Mouse (Mus musculus) cerebral cortex, adult 2 months (tissue): ENCODE data around the gene Aplp1.

Source experiments
- WGBS: fragments of 180-500 bp; shearing (Covaris S2); methylation state at CpG from one replicate; pipeline ENCODE4 v1.1.7; 2018; 5-methylcytosine and 5-hydroxymethylcytosine counted together

The Aplp1 gene

GRCm38 (mm10) chr7:30444971-30445751 is at the start of gene Aplp1:
Gene Aplp1 (minus strand): TSS chr7:30445535.
- WGBS = under 1% methylated on average over 69 of the region's 72 CpGs

- WGBS = 80% methylated on average over 11 of the region's 11 CpGs
These were observed 48.1 kb upstream of the Aplp1 start, which contains the start of gene Prodh2 for GRCm38 (mm10) chr7:30493401-30493931. Gene Prodh2 (plus strand): TSS chr7:30493622.

- 12% methylated on average over 4 of the region's 4 CpGs for WGBS
These were observed 47.4 kb upstream of the Aplp1 start for GRCm38 (mm10) chr7:30492765-30493164.

- 15% methylated on average over 6 of the region's 6 CpGs for WGBS
These were observed 45.6 kb upstream of the Aplp1 start for GRCm38 (mm10) chr7:30490957-30491307.

DNA sequence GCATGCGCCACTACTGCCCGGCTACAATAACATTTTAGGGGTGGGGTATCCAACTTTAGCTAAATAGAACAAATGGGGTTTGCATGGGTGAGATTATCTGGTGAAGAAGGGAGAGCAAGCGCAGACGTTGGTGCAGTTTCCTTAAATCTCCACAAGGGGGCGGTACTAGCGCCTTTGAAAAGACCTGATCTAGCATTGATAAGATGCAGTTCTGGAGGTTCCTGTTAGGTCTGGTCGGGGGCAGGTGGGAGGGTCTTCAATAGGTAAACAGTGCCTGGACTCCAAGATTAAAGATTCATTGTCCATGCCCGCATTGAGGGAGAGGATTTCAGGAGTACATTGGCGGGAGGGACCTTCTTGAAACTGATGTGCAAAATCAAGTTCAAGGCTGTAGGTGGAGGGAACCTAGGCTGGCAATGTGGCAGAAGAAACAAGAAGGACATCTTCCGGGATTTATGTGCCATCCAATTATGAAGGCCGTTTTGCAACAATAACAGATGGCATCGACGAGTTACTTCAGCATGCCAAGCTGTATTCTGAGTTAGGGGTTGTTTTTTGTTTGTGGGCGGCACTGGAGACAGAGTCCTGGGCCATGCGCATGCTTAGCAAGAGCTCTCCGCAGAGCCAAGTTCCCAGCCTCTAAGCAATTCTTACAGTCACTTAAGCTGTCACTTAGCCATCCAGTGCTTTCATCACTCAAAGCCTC is 45.1 kb upstream of the Aplp1 start:
- WGBS = 22% methylated on average over 16 of the region's 16 CpGs

- 39% methylated on average over 8 of the region's 8 CpGs for WGBS
These were observed 38.9 kb upstream of the Aplp1 start for GRCm38 (mm10) chr7:30484250-30484649.

DNA sequence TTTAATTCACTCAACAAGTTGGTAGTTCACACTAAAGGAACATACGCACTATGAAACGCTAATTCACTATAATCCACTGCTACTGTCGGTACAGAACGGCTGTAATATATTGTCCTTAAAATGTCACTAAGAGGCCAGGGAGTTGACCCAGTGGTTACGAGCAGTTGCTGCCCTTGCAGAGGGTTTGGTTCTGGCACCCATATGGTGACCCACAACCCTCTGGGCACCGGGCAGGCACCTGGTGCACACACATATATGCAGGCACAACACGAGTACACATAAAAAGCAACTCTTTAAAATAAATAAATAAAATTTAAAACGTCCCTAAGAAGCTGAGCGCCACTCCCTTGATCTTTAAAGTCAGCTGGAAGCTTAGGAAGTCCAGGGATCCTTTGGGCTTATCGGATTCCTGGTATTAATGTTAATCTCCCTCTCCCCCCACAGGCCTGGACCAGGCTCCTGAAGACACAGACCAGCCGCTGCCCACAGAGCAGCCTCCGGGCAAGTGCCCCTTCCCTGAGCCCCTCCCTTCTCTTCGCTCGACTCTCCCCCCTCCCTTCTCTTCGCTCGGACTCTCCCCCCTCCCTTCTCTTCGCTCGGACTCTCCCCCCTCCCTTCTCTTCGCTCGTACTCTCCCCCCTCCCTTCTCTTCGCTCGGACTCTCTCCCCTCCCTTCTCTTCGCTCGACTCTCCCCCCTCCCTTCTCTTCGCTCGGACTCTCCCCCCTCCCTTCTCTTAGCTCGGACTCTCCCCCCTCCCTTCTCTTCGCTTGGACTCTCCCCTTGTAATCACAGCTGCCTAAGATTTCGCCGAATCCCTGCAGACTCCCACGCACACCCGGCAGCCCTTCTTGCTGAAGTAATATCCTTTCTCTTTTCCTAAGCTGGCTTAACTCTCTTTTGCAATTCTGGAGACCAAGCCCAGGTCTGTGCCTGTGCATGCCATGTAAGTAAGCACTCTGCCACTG is 32.4 kb upstream of the Aplp1 start:
- WGBS = 9% methylated on average over 29 of the region's 32 CpGs

- 86% methylated on average over 7 of the region's 7 CpGs for WGBS
These were observed 30.8 kb upstream of the Aplp1 start for GRCm38 (mm10) chr7:30476136-30476535.

GRCm38 (mm10) chr7:30474999-30475398 is 29.7 kb upstream of the Aplp1 start:
- 82% methylated on average over 4 of the region's 4 CpGs for WGBS

DNA sequence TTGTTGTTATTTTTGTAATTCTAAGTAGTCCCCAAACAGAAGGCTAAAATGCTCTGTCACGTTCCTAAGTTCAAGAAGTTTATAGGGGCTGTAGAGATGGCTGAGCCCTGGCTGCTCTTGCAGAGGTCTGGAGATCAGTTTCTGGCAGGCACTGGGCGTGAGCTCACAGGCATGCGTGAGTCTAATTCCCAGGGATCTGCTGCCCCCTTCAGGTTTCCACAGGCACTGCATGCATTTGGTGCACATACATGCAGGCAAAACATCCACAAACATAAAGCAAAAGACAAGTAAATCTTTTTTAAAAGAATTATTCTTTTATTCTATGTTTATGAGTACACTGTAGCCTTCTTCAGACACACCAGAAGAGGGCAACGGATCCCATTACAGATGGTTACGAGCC is 27.1 kb upstream of the Aplp1 start:
- 53% methylated on average over 5 of the region's 5 CpGs for WGBS

DNA sequence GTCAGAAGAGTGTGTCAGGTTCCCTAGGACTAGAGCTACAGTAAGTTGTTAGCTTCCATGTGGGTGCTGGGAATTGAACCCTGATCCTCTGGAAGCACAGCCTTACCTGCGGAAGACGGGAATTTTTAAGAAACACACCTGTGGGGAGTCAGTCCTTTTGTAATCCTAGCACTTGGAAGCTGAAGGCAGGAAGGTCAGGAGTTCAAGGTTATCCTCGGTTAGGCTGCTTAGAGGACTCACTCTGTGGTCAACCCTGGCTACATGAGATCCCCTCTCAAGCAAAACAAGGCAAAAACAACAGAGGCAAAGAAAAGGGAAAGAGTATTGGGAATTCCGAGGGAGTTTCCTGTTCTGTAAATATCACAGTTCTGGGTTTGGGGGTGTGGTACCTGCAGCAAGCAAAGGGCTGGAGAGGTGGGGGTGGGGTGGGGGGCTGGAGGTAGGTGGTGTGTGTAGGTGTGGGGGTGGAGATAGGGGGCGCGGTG is 19.5 kb upstream of the Aplp1 start:
- 27% methylated on average over 6 of the region's 6 CpGs for WGBS

DNA sequence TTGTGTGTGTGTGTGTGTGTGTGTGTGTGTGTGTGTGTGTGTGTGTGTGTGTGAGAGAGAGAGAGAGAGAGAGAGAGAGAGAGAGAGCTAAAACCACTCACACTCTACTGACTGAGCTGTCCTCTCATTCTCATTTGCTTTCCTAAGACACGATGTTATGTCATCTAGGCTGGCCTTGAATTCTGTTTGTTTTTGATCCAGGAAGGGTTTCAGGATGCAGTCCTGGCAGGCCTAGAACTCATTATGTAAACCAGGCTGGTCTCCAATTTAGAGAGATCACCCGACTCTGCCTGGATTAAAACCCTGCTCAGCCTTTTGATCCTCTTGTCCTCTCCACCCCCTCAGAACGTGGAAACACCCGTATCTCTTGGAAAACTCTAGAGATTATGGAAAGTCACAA is 18.7 kb upstream of the Aplp1 start:
- 48% methylated on average over 4 of the region's 4 CpGs for WGBS

DNA sequence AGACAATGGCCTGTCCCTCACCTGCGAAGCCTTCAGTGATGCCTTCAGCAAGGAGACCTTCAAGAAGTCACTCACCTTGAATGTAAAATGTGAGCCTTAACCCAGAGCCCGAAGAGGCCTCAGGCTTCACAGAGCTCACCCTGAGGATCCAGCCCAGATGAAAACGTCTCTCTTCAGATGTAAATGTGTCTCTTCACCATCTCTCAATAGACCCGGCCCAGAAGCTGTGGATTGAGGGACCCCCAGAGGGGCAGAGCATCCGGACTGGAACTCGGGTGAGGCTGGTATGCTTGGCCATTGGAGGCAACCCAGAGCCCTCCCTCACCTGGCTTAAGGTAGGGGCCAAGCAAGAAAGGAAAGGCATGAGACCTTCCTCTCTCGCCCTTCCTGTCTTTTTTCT is 18.2 kb upstream of the Aplp1 start:
- 59% methylated on average over 7 of the region's 7 CpGs for WGBS

DNA sequence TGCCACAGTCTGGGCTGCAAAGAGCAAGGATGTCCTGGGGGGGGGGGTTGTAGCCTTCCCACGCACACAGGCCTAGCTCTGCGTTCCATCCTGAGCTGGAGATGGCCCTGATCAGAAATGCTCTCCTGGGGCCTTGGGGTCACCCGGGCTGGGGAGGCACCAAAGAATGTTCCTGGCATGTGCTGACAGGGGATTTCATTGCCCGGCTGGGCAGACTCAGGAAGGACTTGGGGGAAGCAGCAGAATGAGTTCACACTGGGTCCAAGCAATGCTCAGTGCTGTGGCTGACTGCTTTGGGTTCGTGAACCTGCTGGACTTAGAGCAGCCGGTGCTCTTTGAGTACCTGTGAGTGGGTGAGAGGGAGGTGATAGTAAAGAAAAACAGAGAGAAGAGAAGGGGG is 14.1 kb upstream of the Aplp1 start:
- 61% methylated on average over 6 of the region's 6 CpGs for WGBS

DNA sequence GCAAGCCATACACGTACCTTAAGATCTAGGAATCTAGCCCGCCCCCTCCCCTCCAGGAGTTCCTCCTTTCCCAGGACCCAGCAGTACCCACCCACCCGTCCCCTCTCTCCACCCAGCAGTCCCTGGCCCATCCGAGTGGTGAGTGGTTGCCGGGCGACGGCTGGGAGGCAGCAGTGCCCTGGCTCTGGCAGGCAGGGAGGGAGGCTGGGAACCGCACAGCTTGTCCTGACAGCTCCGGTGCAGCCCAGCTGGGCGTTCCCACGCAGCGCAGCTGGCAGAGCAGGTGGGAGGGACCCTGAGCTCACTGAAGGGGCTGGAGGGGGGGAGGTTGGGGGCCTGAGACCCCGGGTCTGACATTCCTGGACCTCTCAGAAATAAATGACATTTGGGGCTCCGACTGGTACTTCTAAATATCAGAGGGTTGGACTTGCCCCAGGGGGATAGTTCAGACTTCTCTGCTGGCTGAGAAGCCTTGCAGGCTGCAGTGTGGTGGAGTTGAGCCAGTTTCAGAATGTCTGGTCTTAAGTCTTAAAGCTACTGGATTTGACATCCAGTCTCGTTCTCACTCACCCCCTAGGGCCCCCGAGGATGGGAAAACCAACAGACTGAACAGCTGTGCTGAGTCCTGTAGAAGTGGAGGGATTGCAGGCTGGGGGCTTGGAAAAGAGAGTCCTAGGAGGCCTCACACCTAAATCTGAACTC is 12.4 kb upstream of the Aplp1 start, which contains the start of the genes Kirrel2 and Nphs1:
Kirrel2 (minus strand) TSS at position 62 of the 702 bp plus-strand sequence.
Nphs1 (plus strand) TSS at position 687 of the 702 bp plus-strand sequence.
- WGBS = 2% methylated on average over 16 of the region's 16 CpGs

DNA sequence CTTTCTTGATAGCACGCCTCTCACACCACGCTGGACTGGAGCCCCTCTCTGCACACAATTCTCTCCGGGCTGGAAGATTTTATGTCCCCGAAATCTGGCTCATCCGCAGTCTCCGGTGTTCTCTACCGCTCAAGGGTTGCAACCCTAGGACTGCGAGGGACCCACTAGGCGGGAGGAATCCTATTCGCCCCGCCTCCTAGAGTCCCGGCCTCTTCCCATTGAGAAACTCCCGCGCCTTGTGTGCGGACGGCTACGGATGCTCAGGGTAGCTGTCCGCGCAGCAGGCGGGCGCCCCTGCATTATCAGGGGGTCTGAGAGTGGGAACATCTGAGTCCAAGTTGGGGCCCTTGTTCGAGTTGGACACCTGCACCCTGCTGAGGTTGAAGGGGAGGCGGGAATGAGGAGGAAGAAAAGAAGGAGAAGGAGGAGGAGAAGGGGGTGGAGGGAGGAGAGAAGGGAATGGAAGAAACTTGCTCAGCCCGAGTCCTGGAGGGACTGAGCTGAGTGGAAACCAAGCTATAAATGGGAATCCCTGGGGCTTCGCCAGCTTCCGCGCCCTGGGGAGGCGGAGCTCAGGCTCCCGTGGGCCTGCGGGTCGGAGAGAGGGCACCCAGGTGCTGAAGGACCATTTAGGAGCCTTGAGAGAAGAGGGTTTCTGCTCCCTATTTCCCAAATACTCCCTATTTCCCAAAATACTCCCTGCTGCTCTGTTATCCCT is 11.7 kb upstream of the Aplp1 start:
- WGBS = 1% methylated on average over 31 of the region's 31 CpGs

DNA sequence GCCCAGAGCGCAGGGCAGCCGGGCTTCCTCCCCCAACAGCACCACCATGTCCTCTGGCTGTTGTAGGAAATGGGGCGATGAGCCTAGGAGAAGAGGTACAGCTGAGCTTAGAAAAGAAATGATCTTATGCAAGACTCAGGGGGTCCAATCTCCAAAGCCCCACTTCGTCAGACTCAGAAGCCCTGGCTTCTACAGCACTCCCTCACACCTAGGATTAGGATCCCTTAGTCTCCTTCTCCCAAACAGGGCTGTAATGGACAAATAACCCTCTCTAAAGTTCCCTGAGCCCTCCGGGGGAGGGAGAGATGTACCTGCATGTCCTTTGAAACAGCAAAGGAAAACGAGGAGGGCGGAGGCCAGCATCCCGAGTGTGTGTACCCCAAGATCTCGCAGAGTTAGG is 11.2 kb upstream of the Aplp1 start:
- WGBS = 3% methylated on average over 9 of the region's 9 CpGs

- WGBS = 30% methylated on average over 6 of the region's 6 CpGs
These were observed 8.9 kb upstream of the Aplp1 start for GRCm38 (mm10) chr7:30454259-30454658.

DNA sequence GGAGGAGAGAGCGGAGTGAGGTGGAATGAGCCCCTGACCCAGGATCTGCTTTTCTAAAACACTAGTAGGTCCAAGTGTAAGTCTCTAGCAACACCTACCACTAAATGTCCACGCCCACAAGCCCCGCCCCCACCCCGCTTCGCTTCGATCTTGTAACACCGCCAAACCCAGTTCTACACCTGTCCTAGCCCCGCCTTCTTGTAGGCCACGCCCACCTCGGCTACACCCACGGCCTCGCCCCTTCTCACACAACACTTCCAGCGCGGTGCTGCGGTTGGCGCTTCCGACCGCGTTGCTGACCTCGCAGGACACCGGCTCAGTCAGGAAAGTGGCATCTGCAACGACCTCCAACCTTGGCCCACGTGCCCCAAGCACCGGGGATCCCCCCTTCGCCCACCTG is 8.4 kb upstream of the Aplp1 start:
- 4% methylated on average over 25 of the region's 25 CpGs for WGBS

DNA sequence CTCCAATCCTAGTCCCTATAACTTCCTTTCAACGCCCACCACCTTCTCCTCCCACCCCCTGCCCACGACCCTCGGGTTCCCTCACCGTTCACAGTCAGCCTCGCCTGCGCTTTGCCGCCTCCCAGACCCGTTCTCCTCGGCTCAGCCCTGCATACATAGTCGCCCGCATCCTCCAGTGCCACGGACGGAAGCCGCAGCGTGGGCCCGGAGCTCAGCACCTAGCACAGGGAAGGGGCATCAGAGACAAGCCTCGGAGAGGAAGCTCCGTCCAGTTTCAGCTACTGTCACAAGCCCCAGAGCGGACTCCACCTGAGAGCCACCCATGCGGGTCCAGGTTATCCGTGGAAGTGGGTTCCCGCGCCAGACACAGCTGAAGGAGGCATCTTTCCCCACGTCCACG is 8.0 kb upstream of the Aplp1 start:
- WGBS = 21% methylated on average over 25 of the region's 25 CpGs
